Mouse (Mus musculus): ENCODE data around the gene Maz. TPM values are rescaled to one million over a fixed set of nuclear protein-coding genes. Genes with fewer than 3 reads are reported as not detected.

Gene Maz
- polyA plus RNA-seq, 1 experiment from 2014 or later: 20.0 TPM

GRCm38 (mm10) chr7:127019306-127019960 lies 7.4 kb downstream of the Maz start:
- no peak overlapping the region; the same call in 1 of the 2 replicates for H3K9ac ChIP-seq (replicated peaks)
- no peak for TF ChIP-seq EP300 (IDR thresholded peaks at IDR 0.05; ENCODE audit: low read depth)
- no peak for TF ChIP-seq CTCF (IDR thresholded peaks at IDR 0.05; ENCODE audit: low read depth)
- WGBS (ENCODE audit: insufficient replicate concordance): 66% methylated on average over 14 of the region's 14 CpGs
- no peak for DNase-seq
- H3K4me1 ChIP-seq (ENCODE audit: insufficient read depth): peaks cover 61% of the 10 kb centered on the region
- no peaks in the 10 kb centered on the region for H3K27me3 ChIP-seq (ENCODE audit: insufficient read depth, low read length)
- peaks cover 27% of the 10 kb centered on the region for H3K36me3 ChIP-seq (replicated peaks; ENCODE audit: insufficient read depth, low read length)
- ATAC-seq: no peak
- H3K4me3 ChIP-seq (ENCODE audit: low read depth, low read length): no peak overlapping the region
- H3K4me2 ChIP-seq (ENCODE audit: low read depth, low read length): no peak overlapping the region
- H3K9me3 ChIP-seq (ENCODE audit: low read length): no peaks in the 10 kb centered on the region
- no peak overlapping the region for H3K27ac ChIP-seq (ENCODE audit: low read depth)

- Histone ChIP-seq H3K9me3 (ENCODE audit: low read length) (no peaks in the 10 kb centered on the region), H3K27ac (ENCODE audit: low read depth) (no peak overlapping the region; the same call in 1 of the 2 replicates), H3K4me2 (ENCODE audit: low read depth, low read length) (no peak overlapping the region), H3K9ac (replicated peaks) (no peak overlapping the region), H3K27me3 (ENCODE audit: insufficient read depth, low read length) (no peaks in the 10 kb centered on the region), H3K4me1 (ENCODE audit: insufficient read depth) (peaks cover 57% of the 10 kb centered on the region), H3K4me3 (ENCODE audit: low read depth, low read length) (no peak overlapping the region), H3K36me3 (replicated peaks; ENCODE audit: insufficient read depth, low read length) (peaks cover 19% of the 10 kb centered on the region)
- TF ChIP-seq CTCF (IDR thresholded peaks at IDR 0.05; ENCODE audit: low read depth) (no peak), EP300 (IDR thresholded peaks at IDR 0.05; ENCODE audit: low read depth) (no peak)
- DNase-seq (no peak), ATAC-seq (no peak)
- 82% methylated on average over 14 of the region's 15 CpGs for WGBS (ENCODE audit: insufficient replicate concordance)
Measured at GRCm38 (mm10) chr7:127018416-127019305, 8.2 kb downstream of the Maz start.

- Histone ChIP-seq H3K27ac (ENCODE audit: low read depth) (no peak overlapping the region), H3K9ac (replicated peaks) (no peak overlapping the region), H3K4me1 (ENCODE audit: insufficient read depth) (peaks cover 55% of the 10 kb centered on the region), H3K4me2 (ENCODE audit: low read depth, low read length) (no peak overlapping the region), H3K4me3 (ENCODE audit: low read depth, low read length) (no peak overlapping the region), H3K36me3 (replicated peaks; ENCODE audit: insufficient read depth, low read length) (peaks cover 14% of the 10 kb centered on the region), H3K9me3 (ENCODE audit: low read length) (no peaks in the 10 kb centered on the region), H3K27me3 (ENCODE audit: insufficient read depth, low read length) (no peaks in the 10 kb centered on the region)
- TF ChIP-seq EP300 (IDR thresholded peaks at IDR 0.05; ENCODE audit: low read depth) (no peak), CTCF (IDR thresholded peaks at IDR 0.05; ENCODE audit: low read depth) (no peak)
- DNase-seq: no peak
- 48% methylated on average over 6 of the region's 6 CpGs for WGBS (ENCODE audit: insufficient replicate concordance)
- ATAC-seq: no peak
Measured at GRCm38 (mm10) chr7:127017950-127018345, 8.9 kb downstream of the Maz start.

GRCm38 (mm10) chr7:127016971-127017949 lies 9.6 kb downstream of the Maz start, which contains the start of gene Pagr1a:
Gene Pagr1a, minus strand, starts transcription at chr7:127017352.
- H3K9me3 ChIP-seq (ENCODE audit: low read length): no peaks in the 10 kb centered on the region
- peak within 1 kb of the TSS; percentile 72 for H3K9ac ChIP-seq (replicated peaks)
- DNase-seq (peak; percentile 97), ATAC-seq (peak; percentile 90)
- peak within 1 kb of the TSS; percentile 87 for H3K27ac ChIP-seq (ENCODE audit: low read depth)
- no peaks in the 10 kb centered on the region for H3K27me3 ChIP-seq (ENCODE audit: insufficient read depth, low read length)
- H3K4me1 ChIP-seq (ENCODE audit: insufficient read depth): peaks cover 49% of the 10 kb centered on the region
- H3K4me2 ChIP-seq (ENCODE audit: low read depth, low read length): peak within 1 kb of the TSS; percentile 83
- 4% methylated on average over 39 of the region's 39 CpGs for WGBS (ENCODE audit: insufficient replicate concordance)
- H3K4me3 ChIP-seq (ENCODE audit: low read depth, low read length): peak within 1 kb of the TSS; percentile 73
- peak; percentile 95 for TF ChIP-seq CTCF (IDR thresholded peaks at IDR 0.05; ENCODE audit: low read depth)
- TF ChIP-seq EP300 (IDR thresholded peaks at IDR 0.05; ENCODE audit: low read depth): peak; percentile 25; the same call in 1 of the 2 replicates
- peaks cover 9% of the 10 kb centered on the region for H3K36me3 ChIP-seq (replicated peaks; ENCODE audit: insufficient read depth, low read length)

- DNase-seq (peak; percentile 69), ATAC-seq (peak; percentile 42)
- TF ChIP-seq EP300 (IDR thresholded peaks at IDR 0.05; ENCODE audit: low read depth) (no peak), CTCF (IDR thresholded peaks at IDR 0.05; ENCODE audit: low read depth) (no peak)
- Histone ChIP-seq H3K36me3 (replicated peaks; ENCODE audit: insufficient read depth, low read length) (peaks cover 8% of the 10 kb centered on the region; the same call in 1 of the 2 replicates), H3K27ac (ENCODE audit: low read depth) (peak overlapping the region; percentile 87), H3K4me1 (ENCODE audit: insufficient read depth) (peaks cover 42% of the 10 kb centered on the region), H3K27me3 (ENCODE audit: insufficient read depth, low read length) (no peaks in the 10 kb centered on the region), H3K4me2 (ENCODE audit: low read depth, low read length) (peak overlapping the region; percentile 83), H3K9ac (replicated peaks) (peak overlapping the region; percentile 72), H3K9me3 (ENCODE audit: low read length) (no peaks in the 10 kb centered on the region), H3K4me3 (ENCODE audit: low read depth, low read length) (peak overlapping the region; percentile 73)
- under 1% methylated on average over 22 of the region's 22 CpGs for WGBS (ENCODE audit: insufficient replicate concordance)
Measured at GRCm38 (mm10) chr7:127016486-127016938, 10.3 kb downstream of the Maz start.

- Histone ChIP-seq H3K9me3 (ENCODE audit: low read length) (no peaks in the 10 kb centered on the region), H3K9ac (replicated peaks) (peak within 1 kb of the TSS; percentile 72), H3K27ac (ENCODE audit: low read depth) (peak within 1 kb of the TSS; percentile 87), H3K4me2 (ENCODE audit: low read depth, low read length) (peak within 1 kb of the TSS; percentile 83), H3K4me1 (ENCODE audit: insufficient read depth) (peaks cover 40% of the 10 kb centered on the region), H3K4me3 (ENCODE audit: low read depth, low read length) (peak within 1 kb of the TSS; percentile 73), H3K36me3 (replicated peaks; ENCODE audit: insufficient read depth, low read length) (peaks cover 8% of the 10 kb centered on the region; the same call in 1 of the 2 replicates), H3K27me3 (ENCODE audit: insufficient read depth, low read length) (no peaks in the 10 kb centered on the region)
- no peak for TF ChIP-seq CTCF (IDR thresholded peaks at IDR 0.05; ENCODE audit: low read depth)
- no peak for TF ChIP-seq EP300 (IDR thresholded peaks at IDR 0.05; ENCODE audit: low read depth)
- ATAC-seq: no peak
- no peak for DNase-seq
Measured at GRCm38 (mm10) chr7:127016481-127016485, 10.6 kb downstream of the Maz start, which contains the start of gene Pagr1b. Gene Pagr1b, minus strand, starts transcription at chr7:127016484.
